Mouse (Mus musculus): Measurements from ENCODE around the gene Tcl1b2. TPM values are rescaled to one million over a fixed set of nuclear protein-coding genes. Genes with fewer than 3 reads are reported as not detected.

Gene Tcl1b2
- total and polyA plus RNA-seq, 3 experiments: not detected

GRCm38 (mm10) chr12:105109406-105109805 is 36.4 kb upstream of the Tcl1b2 start:
- Histone ChIP-seq H3K9me3 (replicated peaks) (no peaks in the 10 kb centered on the region), H3K36me3 (replicated peaks) (no peaks in the 10 kb centered on the region), H3K27me3 (ENCODE audit: insufficient read depth, low read length) (peaks cover 7% of the 10 kb centered on the region), H3K4me3 (ENCODE audit: low read depth, low read length) (no peak overlapping the region), H3K4me1 (ENCODE audit: insufficient read depth, low read depth, low read length) (no peaks in the 10 kb centered on the region)
- DNase-seq (ENCODE audit: low spot score) (no peak), ATAC-seq (ENCODE audit: extremely low read depth, insufficient number of reproducible peaks, low FRiP score, poor library complexity, severe bottlenecking) (no peak)
- TF ChIP-seq GATA1 (IDR thresholded peaks at IDR 0.05; ENCODE audit: borderline replicate concordance, low read length) (no peak), POLR2AphosphoS5 (IDR thresholded peaks at IDR 0.05; ENCODE audit: insufficient replicate concordance, low read depth, low read length) (no peak), CTCF (IDR thresholded peaks at IDR 0.05; ENCODE audit: low read depth, low read length) (no peak)

DNA sequence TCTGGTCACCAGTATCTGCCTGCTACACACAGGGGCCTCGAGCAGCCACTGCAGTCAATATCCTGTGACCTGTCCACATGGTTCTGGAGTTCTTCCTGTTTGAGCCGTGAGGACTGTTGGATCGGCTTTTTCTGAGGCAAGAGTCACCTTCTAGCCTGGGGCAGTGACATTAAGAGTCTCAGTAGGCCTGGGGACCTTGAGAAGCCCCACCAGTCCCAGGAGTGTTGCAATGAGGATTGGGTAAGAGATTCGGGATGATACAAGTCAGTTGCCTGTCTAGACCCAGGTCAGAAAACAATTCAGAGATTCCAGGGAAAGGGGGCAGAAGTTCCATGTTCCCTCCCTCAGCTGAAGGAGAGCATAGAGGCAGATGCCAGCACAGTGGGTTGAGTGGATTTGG is 36.0 kb upstream of the Tcl1b2 start:
- peaks cover 7% of the 10 kb centered on the region for H3K27me3 ChIP-seq (ENCODE audit: insufficient read depth, low read length)
- DNase-seq (ENCODE audit: low spot score) (no peak), ATAC-seq (ENCODE audit: extremely low read depth, insufficient number of reproducible peaks, low FRiP score, poor library complexity, severe bottlenecking) (no peak)
- no peaks in the 10 kb centered on the region for H3K9me3 ChIP-seq (replicated peaks)
- no peaks in the 10 kb centered on the region for H3K4me1 ChIP-seq (ENCODE audit: insufficient read depth, low read depth, low read length)
- TF ChIP-seq TAL1 (conservative IDR thresholded peaks at IDR 0.05; ENCODE audit: low read depth, low read length) (no peak), GATA1 (IDR thresholded peaks at IDR 0.05; ENCODE audit: borderline replicate concordance, low read length) (no peak), GATA2 (IDR thresholded peaks at IDR 0.05; ENCODE audit: borderline replicate concordance, low read depth, low read length) (no peak), CTCF (IDR thresholded peaks at IDR 0.05; ENCODE audit: low read depth, low read length) (no peak), POLR2AphosphoS5 (IDR thresholded peaks at IDR 0.05; ENCODE audit: insufficient replicate concordance, low read depth, low read length) (no peak)
- H3K4me3 ChIP-seq (ENCODE audit: low read depth, low read length): no peak overlapping the region
- no peaks in the 10 kb centered on the region for H3K36me3 ChIP-seq (replicated peaks)

DNA sequence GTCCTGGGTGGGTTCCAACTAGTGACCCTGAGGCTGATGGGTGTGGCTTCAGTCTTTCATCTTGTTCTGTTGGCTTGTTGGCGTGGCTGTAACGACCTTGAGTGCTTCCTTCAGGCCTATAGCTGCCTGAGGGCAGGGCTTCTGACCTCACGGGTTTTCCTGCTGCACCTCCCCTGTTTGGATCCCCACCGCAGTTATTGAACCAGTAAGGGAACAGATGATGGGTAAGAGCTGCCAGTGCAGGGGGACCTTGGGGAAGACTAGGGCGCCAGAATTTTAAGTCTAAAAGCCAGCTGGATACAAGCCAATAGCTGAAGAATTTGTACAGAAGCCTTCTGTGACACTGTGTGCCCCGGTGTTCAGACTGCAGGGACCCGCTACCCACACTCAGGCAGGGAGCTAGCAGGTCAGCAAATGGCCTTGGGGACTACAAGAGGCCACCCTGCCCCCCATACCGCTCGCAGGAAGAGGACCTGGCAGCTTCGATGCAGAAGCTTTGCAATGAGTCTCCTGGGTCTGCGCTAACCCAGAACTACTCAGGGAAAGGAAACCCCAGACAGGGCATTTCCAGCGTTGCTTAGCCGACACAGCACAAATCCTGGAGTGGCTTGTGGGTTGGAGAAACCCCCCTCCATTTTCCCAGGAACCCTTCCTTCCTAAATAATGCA is 33.4 kb upstream of the Tcl1b2 start:
- ATAC-seq (ENCODE audit: extremely low read depth, insufficient number of reproducible peaks, low FRiP score, poor library complexity, severe bottlenecking) (no peak), DNase-seq (ENCODE audit: low spot score) (no peak)
- H3K4me3 ChIP-seq (ENCODE audit: low read depth, low read length): no peak overlapping the region
- TF ChIP-seq CTCF (IDR thresholded peaks at IDR 0.05; ENCODE audit: low read depth, low read length) (no peak), GATA2 (IDR thresholded peaks at IDR 0.05; ENCODE audit: borderline replicate concordance, low read depth, low read length) (no peak), POLR2AphosphoS5 (IDR thresholded peaks at IDR 0.05; ENCODE audit: insufficient replicate concordance, low read depth, low read length) (no peak), TAL1 (conservative IDR thresholded peaks at IDR 0.05; ENCODE audit: low read depth, low read length) (no peak), GATA1 (IDR thresholded peaks at IDR 0.05; ENCODE audit: borderline replicate concordance, low read length) (no peak)
- peaks cover 3% of the 10 kb centered on the region; the same call in 1 of the 2 replicates for H3K27me3 ChIP-seq (ENCODE audit: insufficient read depth, low read length)
- no peaks in the 10 kb centered on the region for H3K4me1 ChIP-seq (ENCODE audit: insufficient read depth, low read depth, low read length)
- H3K9me3 ChIP-seq (replicated peaks): no peaks in the 10 kb centered on the region
- H3K36me3 ChIP-seq (replicated peaks): no peaks in the 10 kb centered on the region

- ATAC-seq (ENCODE audit: extremely low read depth, insufficient number of reproducible peaks, low FRiP score, poor library complexity, severe bottlenecking) (no peak), DNase-seq (ENCODE audit: low spot score) (no peak)
- Histone ChIP-seq H3K36me3 (replicated peaks) (no peaks in the 10 kb centered on the region), H3K27me3 (ENCODE audit: insufficient read depth, low read length) (peaks cover 3% of the 10 kb centered on the region; the same call in 1 of the 2 replicates), H3K9me3 (replicated peaks) (no peaks in the 10 kb centered on the region), H3K4me3 (ENCODE audit: low read depth, low read length) (no peak overlapping the region), H3K4me1 (ENCODE audit: insufficient read depth, low read depth, low read length) (no peaks in the 10 kb centered on the region)
- TF ChIP-seq CTCF (IDR thresholded peaks at IDR 0.05; ENCODE audit: low read depth, low read length) (no peak), GATA2 (IDR thresholded peaks at IDR 0.05; ENCODE audit: borderline replicate concordance, low read depth, low read length) (no peak), POLR2AphosphoS5 (IDR thresholded peaks at IDR 0.05; ENCODE audit: insufficient replicate concordance, low read depth, low read length) (no peak), TAL1 (conservative IDR thresholded peaks at IDR 0.05; ENCODE audit: low read depth, low read length) (no peak), GATA1 (IDR thresholded peaks at IDR 0.05; ENCODE audit: borderline replicate concordance, low read length) (no peak)
Measured at GRCm38 (mm10) chr12:105116648-105117047, 29.2 kb upstream of the Tcl1b2 start.

GRCm38 (mm10) chr12:105125362-105125761 is 20.5 kb upstream of the Tcl1b2 start:
- Histone ChIP-seq H3K36me3 (replicated peaks) (no peaks in the 10 kb centered on the region), H3K9me3 (replicated peaks) (peaks cover 3% of the 10 kb centered on the region; the same call in 1 of the 2 replicates), H3K27me3 (ENCODE audit: insufficient read depth, low read length) (no peaks in the 10 kb centered on the region), H3K4me1 (ENCODE audit: insufficient read depth, low read depth, low read length) (no peaks in the 10 kb centered on the region), H3K4me3 (ENCODE audit: low read depth, low read length) (no peak overlapping the region)
- TF ChIP-seq POLR2AphosphoS5 (IDR thresholded peaks at IDR 0.05; ENCODE audit: insufficient replicate concordance, low read depth, low read length) (no peak), TAL1 (conservative IDR thresholded peaks at IDR 0.05; ENCODE audit: low read depth, low read length) (no peak), GATA1 (IDR thresholded peaks at IDR 0.05; ENCODE audit: borderline replicate concordance, low read length) (no peak), CTCF (IDR thresholded peaks at IDR 0.05; ENCODE audit: low read depth, low read length) (no peak), GATA2 (IDR thresholded peaks at IDR 0.05; ENCODE audit: borderline replicate concordance, low read depth, low read length) (no peak)
- DNase-seq (ENCODE audit: low spot score) (no peak), ATAC-seq (ENCODE audit: extremely low read depth, insufficient number of reproducible peaks, low FRiP score, poor library complexity, severe bottlenecking) (no peak)

DNA sequence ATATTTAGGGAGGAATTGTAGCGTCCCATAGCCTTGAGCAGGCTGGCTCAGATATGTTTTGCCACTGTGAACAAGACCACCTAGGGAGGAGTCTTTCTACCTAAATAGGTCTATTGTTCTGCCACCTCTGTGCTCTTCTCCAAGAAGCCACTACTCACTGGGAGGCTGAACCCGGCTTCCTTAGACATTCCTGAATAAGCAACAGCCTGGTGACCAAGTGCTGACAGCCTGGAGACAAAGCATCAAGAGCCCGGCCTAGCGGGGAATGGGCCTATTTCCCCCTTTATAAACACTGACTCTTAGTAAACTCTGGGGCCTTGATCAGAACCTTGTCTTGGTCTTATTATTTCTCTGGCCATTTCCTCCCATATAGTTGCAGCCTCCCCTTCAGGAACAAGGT is 19.3 kb upstream of the Tcl1b2 start:
- ATAC-seq (ENCODE audit: extremely low read depth, insufficient number of reproducible peaks, low FRiP score, poor library complexity, severe bottlenecking) (no peak), DNase-seq (ENCODE audit: low spot score) (no peak)
- Histone ChIP-seq H3K4me3 (ENCODE audit: low read depth, low read length) (no peak overlapping the region), H3K36me3 (replicated peaks) (no peaks in the 10 kb centered on the region), H3K27me3 (ENCODE audit: insufficient read depth, low read length) (no peaks in the 10 kb centered on the region), H3K9me3 (replicated peaks) (peaks cover 3% of the 10 kb centered on the region; the same call in 1 of the 2 replicates), H3K4me1 (ENCODE audit: insufficient read depth, low read depth, low read length) (no peaks in the 10 kb centered on the region)
- no peak for TF ChIP-seq CTCF (IDR thresholded peaks at IDR 0.05; ENCODE audit: low read depth, low read length)
- TF ChIP-seq TAL1 (conservative IDR thresholded peaks at IDR 0.05; ENCODE audit: low read depth, low read length): no peak
- no peak for TF ChIP-seq GATA1 (IDR thresholded peaks at IDR 0.05; ENCODE audit: borderline replicate concordance, low read length)
- no peak for TF ChIP-seq GATA2 (IDR thresholded peaks at IDR 0.05; ENCODE audit: borderline replicate concordance, low read depth, low read length)
- TF ChIP-seq POLR2AphosphoS5 (IDR thresholded peaks at IDR 0.05; ENCODE audit: insufficient replicate concordance, low read depth, low read length): no peak

All from G1E (cell line).